Mouse (Mus musculus) right cerebral cortex, adult 2 months (tissue): ENCODE results near the gene P2ry6.
A peak's percentile ranks its signal among the peaks of the same experiment; 100 is the strongest.

Experiments
- DNase-seq, 2 experiments: peaks; one replicate each; pipeline ENCODE4 v3.0.0; 2021 to 2022; ENCODE audit warnings: low spot score in 2 of 2

P2ry6 gene

DNA sequence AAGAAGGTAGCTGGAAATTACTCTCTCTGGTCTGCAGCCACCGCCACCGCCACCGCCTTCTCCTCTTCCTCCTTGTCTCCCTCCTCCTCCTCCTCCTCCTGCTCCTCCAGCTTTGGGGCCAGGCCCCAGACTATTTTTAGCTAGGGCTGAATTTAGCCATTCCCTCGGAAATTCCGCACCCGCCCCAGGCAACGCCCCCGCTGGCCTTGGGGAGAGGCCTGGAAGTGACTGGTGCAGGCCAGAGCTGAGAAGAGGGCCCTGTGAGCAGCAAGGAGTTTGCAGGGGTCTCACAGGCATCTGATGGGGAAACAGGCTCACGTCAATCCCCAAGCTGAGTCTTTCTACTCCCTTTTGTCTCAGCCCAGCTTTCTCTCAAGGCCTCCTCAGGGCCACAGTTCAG, 56.3 kb downstream of the P2ry6 start:
- DNase-seq: peak in 1 of 2 experiments; percentile 39

DNA sequence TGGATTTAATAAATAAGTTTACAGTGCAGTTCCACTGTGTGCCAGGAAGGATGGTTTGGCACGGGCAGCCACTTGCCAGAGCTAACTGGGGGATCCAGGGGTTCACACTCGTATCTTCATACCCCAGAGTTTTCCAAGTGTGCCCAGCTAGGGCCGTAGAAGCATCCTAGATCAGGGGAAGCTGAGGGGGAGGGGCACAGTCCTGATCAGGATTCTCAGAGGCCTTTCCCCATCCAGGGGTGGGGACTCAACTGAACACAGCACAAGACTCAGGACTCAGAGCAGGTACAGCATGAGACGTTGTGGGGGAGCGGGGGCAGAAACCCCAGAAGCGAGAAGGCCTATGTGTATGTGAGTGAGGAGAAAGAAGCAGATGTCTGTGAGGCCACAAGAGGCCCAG, 56.7 kb downstream of the P2ry6 start:
- DNase-seq: no peak

DNA sequence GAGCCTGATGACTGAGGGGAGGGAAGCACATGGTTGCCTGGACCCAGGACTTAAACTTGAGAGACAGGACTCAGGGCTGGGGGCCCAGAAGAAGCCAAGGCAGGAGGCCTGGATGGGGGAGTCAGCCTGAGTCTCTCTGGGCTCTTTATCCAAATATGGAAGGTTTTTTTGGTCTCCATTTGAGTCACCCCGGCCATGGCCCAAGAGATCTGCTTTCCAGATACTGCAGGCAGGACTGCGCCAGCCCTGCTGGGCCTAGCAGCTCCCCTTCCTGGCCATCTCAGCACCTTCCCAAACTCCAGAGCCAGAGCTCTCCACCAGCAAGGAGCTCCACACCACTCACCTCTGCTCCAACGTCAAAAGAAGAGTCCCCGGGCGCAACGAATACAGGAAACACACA, 57.9 kb downstream of the P2ry6 start:
- DNase-seq: no peak

DNA sequence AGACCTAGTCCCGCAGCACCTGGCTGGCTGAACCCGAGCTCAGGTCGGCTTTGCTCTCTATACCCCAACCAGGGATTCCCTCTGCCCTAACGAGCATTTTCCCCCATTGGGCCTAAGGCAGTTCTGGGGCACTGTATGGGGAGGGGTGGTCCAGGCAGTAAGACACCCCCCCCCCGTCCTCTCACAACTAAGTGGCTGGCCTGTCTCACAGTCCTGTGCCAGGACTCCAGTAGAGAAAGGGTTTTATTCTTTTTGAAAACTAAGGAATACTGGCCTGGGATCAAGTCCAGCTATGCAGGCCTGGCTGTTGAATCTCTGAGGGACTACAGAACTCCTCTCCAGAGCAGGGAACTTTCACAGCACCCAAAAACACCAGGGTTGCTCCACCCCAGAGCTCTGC, 59.2 kb downstream of the P2ry6 start:
- DNase-seq: no peak

GRCm38 (mm10) chr7:100911791-100912190, 62.7 kb downstream of the P2ry6 start:
- no peak for DNase-seq

- DNase-seq: no peak
These were observed 63.1 kb downstream of the P2ry6 start for GRCm38 (mm10) chr7:100911246-100911770.

- DNase-seq: no peak
These were observed 65.9 kb downstream of the P2ry6 start for GRCm38 (mm10) chr7:100908567-100908966.

DNA sequence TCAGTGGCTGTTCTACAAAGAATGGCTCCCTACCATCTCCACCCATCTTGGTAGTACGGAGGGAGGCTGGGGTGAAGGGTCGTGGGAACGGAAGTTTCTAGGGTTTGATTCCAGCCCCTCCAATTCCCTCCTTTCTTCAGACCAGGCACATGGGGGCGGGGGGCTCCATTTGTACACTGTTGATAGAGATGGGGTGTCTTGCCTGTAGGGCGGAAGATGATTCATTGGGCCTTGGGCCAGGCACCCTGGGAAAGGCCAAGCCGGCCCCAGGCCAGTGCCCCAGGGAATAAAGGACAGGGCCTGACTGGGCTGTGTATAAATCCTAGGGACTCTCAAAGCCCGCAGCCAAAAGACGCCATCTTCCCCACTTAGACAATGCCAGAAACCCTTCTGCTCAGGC, 66.4 kb downstream of the P2ry6 start:
- no peak for DNase-seq

- peak; percentile 90 for DNase-seq
These were observed 67.2 kb downstream of the P2ry6 start for GRCm38 (mm10) chr7:100907231-100907630.

- no peak for DNase-seq
These were observed 68.2 kb downstream of the P2ry6 start for GRCm38 (mm10) chr7:100906029-100906789.

DNA sequence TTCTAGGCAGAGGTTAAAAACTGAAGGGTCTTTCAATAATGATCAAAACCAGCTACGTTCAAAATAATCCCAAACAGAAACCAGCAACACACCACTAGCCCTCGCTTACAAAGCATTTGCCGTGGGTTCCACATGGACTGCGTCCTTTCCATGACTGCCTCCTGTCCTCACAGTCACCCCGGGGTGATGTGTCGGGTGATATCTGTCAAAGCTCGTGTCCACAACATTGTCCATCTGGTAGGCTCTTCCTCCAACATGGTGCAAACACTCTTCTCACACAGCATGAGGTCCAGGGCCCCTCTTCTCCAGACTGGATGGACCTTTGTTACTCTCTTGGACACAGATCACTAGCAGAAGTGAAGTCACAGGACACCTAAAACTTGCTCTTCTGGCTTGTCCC, 69.4 kb downstream of the P2ry6 start:
- DNase-seq: no peak

DNA sequence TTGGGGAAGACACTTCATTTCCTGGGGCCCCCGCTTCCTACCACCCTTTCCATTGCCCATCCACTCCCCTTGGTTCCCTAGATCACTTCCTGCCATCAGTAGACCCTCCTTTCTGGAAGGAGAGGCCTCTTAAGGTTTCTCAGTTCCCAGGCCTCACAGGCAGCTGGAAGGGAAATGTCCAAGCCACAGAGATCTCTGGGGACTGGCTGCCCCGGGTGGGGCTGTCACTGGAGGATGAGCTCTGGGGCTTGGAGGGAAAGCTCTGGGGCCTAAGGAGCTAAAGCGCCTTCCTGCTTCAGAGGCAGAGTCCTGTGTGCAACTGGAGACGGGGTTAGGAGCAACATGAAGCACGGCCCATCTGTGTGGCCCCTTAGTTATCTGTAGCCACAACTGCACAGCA, 69.8 kb downstream of the P2ry6 start:
- DNase-seq: no peak

- no peak for DNase-seq
These were observed 71.9 kb downstream of the P2ry6 start for GRCm38 (mm10) chr7:100902451-100903137.

DNA sequence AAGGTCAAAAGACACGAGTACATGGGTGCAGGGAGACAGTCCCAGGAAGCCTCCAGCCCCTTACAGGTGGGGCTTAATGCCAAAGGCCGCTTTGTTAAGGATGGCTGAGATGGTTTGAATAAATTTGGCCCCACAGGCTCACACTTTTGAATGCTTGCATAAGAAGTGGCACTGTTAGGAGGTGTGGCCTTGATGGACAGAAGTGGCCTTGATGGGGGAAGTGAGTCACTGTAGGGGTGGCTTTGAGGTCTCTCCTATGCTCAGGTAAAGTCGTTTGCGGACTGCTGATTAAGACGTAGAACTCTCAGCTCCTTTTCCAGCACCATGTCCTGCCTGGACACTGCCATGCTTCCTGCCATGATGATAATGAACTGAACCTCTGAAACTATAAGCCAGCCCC, 76.6 kb downstream of the P2ry6 start:
- no peak for DNase-seq

GRCm38 (mm10) chr7:100894833-100895226, 79.6 kb downstream of the P2ry6 start:
- DNase-seq: no peak

DNA sequence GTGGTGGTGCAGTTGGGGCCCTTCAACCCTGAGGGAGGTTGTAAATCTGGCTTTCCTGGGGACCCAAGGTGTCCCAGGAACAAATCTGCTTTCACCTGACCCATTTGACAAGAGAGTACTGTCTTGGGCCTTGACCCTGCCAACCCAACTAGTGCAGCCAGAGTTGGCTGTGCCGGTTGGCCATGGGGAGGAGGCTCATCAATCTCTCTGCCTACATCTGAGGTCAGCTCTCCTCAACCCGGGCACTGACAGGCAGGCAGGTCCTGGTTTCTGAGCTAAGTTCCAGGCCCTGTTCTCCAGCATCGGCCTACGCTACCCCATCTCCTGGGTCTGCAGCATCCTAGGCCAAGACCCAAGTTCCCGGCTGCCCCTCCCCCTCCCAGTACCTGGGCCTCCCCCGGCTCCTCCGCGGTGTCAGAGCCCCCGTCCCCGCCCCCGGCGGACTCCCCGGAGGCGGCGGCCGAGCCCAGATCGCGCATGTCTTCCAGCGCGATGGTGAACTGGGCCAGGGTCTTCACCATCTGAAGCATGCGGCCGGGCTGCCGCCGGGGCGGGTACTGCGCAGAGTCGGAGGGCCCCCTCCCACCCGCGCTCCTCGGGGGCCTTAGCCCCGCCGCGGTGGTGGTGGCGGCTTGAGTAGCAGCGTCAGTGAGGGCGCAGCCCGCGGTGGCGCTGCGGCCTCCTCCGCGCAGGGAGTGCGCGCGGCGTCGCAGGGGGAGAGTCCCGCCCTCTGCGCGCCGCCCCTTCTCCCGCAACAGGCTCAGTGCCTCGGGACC, 80.2 kb downstream of the P2ry6 start:
- DNase-seq: peak; percentile 59 to 70

GRCm38 (mm10) chr7:100893249-100894056, 81.0 kb downstream of the P2ry6 start:
- peak; percentile 54 to 55 for DNase-seq
